Mouse (Mus musculus): ENCODE measurements around the gene Dnmt3l. TPM values are rescaled to one million over a fixed set of nuclear protein-coding genes. Genes with fewer than 3 reads are reported as not detected.

Dnmt3l gene
- polyA plus RNA-seq, 1 experiment from 2014 or later: not detected

DNA sequence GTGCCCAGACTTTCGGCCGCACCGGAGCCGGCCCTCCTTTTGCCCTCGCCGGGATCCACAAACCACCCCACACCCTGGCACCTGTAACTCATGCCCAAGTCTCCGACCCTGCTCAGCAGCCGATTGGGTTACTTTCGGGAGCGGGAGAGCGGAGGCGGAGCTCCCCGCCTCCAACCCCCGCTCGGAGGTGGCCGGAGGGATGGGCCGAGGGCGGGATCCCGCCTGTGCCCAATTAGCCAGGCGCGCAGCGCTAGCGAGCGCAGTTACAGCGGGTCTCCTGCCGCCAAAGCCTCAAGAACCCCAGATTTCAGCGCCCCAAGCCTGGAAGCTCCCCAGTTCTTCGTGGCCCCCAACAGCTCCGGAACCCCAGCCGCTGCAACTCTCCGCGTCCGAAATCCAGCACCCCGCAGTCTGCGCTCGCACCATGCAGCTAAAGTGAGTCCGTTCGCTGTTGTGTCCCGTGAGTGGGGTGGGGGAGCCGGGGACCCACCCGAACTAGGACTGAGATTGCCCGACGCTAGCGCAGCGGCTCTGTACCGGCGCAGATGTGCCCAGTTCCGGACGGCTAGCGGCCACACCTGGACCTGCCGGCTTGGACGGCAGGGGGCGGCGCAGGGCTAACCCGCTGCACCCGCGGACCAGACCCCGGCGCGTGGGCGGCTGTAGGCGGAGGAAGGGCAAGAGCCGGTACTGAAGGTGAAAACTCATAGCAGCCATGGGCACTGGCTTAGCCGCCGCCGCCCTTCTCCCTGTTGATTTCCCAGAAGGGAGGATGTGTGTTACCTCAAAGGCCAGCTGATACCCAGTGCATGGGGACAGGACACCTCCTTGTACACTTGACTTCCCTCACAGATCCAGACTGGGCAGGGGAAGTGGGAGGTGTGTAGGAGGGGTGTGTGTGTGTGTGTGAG is 27.6 kb downstream of the Dnmt3l start, which contains the start of gene Icosl:
Gene Icosl (plus strand): TSS at position 202 of the 911 bp plus-strand sequence.
- Histone ChIP-seq H3K9ac (peak within 1 kb of the TSS; percentile 69), H3K27me3 (peaks cover 38% of the 10 kb centered on the region), H3K9me3 (no peaks in the 10 kb centered on the region), H3K4me1 (replicated peaks) (peaks cover 16% of the 10 kb centered on the region), H3K4me3 (peak within 1 kb of the TSS; percentile 55), H3K4me2 (peak within 1 kb of the TSS; percentile 99), H3K27ac (replicated peaks) (no peak within 1 kb of the TSS), H3K36me3 (no peaks in the 10 kb centered on the region)
- ATAC-seq (ENCODE audit: low read depth): peak; percentile 91
- under 1% methylated on average over 66 of the region's 66 CpGs for WGBS

GRCm38 (mm10) chr10:78074151-78074550 is 32.4 kb downstream of the Dnmt3l start:
- no peak for ATAC-seq (ENCODE audit: low read depth)
- Histone ChIP-seq H3K27me3 (peaks cover 21% of the 10 kb centered on the region), H3K4me2 (no peak overlapping the region), H3K27ac (replicated peaks) (no peak overlapping the region), H3K9ac (no peak overlapping the region), H3K36me3 (no peaks in the 10 kb centered on the region), H3K9me3 (no peaks in the 10 kb centered on the region), H3K4me1 (replicated peaks) (peaks cover 9% of the 10 kb centered on the region), H3K4me3 (no peak overlapping the region)
- WGBS: 73% methylated on average over 4 of the region's 4 CpGs

DNA sequence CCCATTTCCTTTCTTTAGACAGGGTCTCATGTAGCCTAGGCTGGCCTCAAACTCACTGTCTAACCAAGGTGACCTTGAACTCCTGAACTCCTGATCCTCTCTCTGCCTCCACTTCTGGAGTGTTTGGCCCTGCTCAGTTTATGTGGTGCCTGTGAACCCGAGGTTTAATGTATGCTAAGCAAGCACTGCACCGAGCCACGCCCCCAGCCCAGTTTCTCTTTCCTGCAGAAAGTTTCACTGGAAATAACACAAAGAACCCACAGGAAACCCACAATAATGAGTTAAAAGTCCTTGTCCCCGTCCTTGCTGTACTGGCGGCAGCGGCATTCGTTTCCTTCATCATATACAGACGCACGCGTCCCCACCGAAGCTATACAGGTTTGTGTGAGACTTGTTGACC is 33.2 kb downstream of the Dnmt3l start:
- no peak overlapping the region for H3K4me2 ChIP-seq
- no peak overlapping the region for H3K27ac ChIP-seq (replicated peaks)
- 83% methylated on average over 11 of the region's 11 CpGs for WGBS
- no peak overlapping the region for H3K9ac ChIP-seq
- no peak overlapping the region for H3K4me3 ChIP-seq
- H3K9me3 ChIP-seq: no peaks in the 10 kb centered on the region
- H3K27me3 ChIP-seq: peaks cover 13% of the 10 kb centered on the region
- no peaks in the 10 kb centered on the region for H3K36me3 ChIP-seq
- ATAC-seq (ENCODE audit: low read depth): no peak
- 0 out of 2 replicates have a peak, but pooled peaks cover 1% of the 10 kb centered on the region for H3K4me1 ChIP-seq (replicated peaks)

- no peak for ATAC-seq (ENCODE audit: low read depth)
- 86% methylated on average over 9 of the region's 9 CpGs for WGBS
- no peaks in the 10 kb centered on the region for H3K36me3 ChIP-seq
Observed at GRCm38 (mm10) chr10:78077862-78078261, 36.1 kb downstream of the Dnmt3l start.

DNA sequence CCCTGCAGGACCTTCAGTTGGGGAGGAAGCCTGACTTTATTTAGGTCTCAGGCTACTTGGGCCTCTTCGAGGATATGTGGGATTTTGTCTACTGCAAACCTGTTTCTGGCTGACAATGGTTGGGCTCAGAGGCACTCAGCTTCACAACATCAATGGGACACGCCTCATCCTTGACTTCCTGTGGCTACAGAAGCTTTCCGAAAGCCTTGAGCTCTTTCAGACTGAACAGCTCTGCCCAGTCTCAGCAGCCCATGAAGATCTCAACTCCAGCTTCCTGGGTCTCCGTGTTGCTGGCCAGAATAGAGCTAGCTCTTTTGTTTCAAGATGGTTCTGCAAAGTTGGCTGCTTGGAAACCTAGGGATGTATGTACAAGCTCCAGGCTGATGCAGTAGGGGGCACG is 36.5 kb downstream of the Dnmt3l start:
- Histone ChIP-seq H3K9ac (no peak overlapping the region), H3K4me1 (replicated peaks) (no peaks in the 10 kb centered on the region), H3K4me3 (no peak overlapping the region), H3K27me3 (no peaks in the 10 kb centered on the region), H3K36me3 (no peaks in the 10 kb centered on the region), H3K4me2 (no peak overlapping the region), H3K27ac (replicated peaks) (no peak overlapping the region), H3K9me3 (no peaks in the 10 kb centered on the region)
- no peak for ATAC-seq (ENCODE audit: low read depth)
- WGBS: 82% methylated on average over 5 of the region's 5 CpGs

More at GRCm38 (mm10) chr10:78077862-78078261, 36.1 kb downstream of the Dnmt3l start:
- no peaks in the 10 kb centered on the region for H3K27me3 ChIP-seq
- H3K27ac ChIP-seq (replicated peaks): no peak overlapping the region
- H3K4me1 ChIP-seq (replicated peaks): no peaks in the 10 kb centered on the region
- H3K9ac ChIP-seq: no peak overlapping the region
- H3K9me3 ChIP-seq: no peaks in the 10 kb centered on the region
- H3K4me2 ChIP-seq: no peak overlapping the region
- H3K4me3 ChIP-seq: no peak overlapping the region

DNA sequence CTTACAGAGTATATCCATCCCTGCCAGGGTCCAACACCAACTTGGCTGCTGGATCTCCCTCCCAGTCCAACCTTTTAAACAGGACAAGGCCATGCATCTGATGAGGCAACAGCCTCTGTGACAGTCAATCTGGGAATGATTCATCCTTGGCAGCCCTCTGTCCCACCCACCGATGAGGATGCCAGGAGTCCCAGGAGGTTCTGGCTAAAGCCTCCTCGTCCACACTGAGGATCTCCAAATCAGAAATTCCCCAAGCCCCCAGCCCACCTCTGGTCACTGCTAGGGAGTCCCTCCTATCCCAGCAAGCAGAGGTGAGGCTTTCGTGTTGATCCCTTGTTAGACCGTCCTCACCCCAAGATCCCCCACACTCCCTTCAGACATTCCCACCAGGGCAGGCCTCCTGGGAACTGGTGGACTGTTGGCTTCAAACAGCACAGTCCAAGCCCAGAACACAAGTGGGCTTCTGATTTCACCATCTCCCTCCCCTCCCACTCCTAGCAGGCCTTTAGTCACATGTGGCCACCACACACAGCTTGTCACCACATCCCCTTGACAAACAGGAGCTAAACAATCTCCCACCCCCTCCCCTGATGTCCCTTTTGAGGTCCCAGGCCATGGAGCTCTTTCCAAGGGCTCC is 38.3 kb downstream of the Dnmt3l start:
- ATAC-seq (ENCODE audit: low read depth): no peak
- no peaks in the 10 kb centered on the region for H3K27me3 ChIP-seq
- no peak overlapping the region for H3K4me3 ChIP-seq
- H3K4me1 ChIP-seq (replicated peaks): no peaks in the 10 kb centered on the region
- H3K27ac ChIP-seq (replicated peaks): no peak overlapping the region
- no peaks in the 10 kb centered on the region for H3K9me3 ChIP-seq
- no peaks in the 10 kb centered on the region for H3K36me3 ChIP-seq
- no peak overlapping the region for H3K9ac ChIP-seq
- 82% methylated on average over 4 of the region's 4 CpGs for WGBS
- no peak overlapping the region for H3K4me2 ChIP-seq

DNA sequence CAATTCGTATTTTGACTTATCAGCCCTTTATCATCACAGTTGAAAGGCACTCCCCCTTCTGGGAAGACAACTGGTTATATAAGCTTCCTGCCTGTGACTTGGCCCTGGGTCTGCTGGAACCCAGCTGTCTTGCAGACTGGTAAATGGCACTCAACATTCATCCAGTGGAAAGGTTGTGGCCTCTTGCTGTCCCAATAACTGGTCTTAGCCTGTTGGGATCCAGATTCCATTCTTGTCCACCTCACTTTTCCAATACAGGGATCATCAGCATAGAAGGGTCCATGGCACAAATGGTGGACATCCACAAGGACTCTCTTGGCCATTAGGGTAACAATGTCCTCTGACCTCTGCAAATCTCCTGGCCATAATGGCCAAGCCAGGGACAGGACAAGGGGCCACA is 42.3 kb downstream of the Dnmt3l start:
- Histone ChIP-seq H3K4me3 (no peak overlapping the region), H3K4me1 (replicated peaks) (no peaks in the 10 kb centered on the region)
- ATAC-seq (ENCODE audit: low read depth): no peak

DNA sequence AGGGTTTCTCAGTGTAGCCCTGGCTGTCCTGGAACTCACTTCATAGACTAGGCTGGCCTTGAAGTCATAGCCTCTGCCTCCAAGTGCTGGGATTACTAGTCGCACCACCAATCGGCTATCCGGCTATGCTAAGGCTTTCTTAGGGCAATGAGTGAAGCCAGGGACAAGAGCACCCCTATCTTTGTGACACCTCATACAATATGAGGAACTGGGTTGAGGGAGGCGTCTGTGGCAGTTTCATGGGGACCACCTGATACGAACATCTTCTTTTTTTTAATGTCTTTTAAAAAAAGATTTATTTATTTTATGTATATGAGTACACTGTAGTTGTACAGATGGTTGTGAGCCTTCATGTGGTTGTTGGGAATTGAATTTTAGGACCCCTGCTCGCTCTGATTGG is 44.0 kb downstream of the Dnmt3l start:
- H3K9ac ChIP-seq: no peak overlapping the region
- no peak overlapping the region for H3K4me2 ChIP-seq
- no peak for ATAC-seq (ENCODE audit: low read depth)
- H3K4me1 ChIP-seq (replicated peaks): no peaks in the 10 kb centered on the region
- H3K27me3 ChIP-seq: no peaks in the 10 kb centered on the region
- H3K27ac ChIP-seq (replicated peaks): no peak overlapping the region
- H3K4me3 ChIP-seq: no peak overlapping the region
- H3K9me3 ChIP-seq: no peaks in the 10 kb centered on the region
- no peaks in the 10 kb centered on the region for H3K36me3 ChIP-seq
- 91% methylated on average over 6 of the region's 6 CpGs for WGBS

More for the DNA sequence above, 42.3 kb downstream of the Dnmt3l start:
- Histone ChIP-seq H3K9me3 (no peaks in the 10 kb centered on the region), H3K27ac (replicated peaks) (no peak overlapping the region), H3K27me3 (no peaks in the 10 kb centered on the region), H3K4me2 (no peak overlapping the region), H3K9ac (no peak overlapping the region), H3K36me3 (no peaks in the 10 kb centered on the region)
- WGBS: 73% methylated on average over 1 of the region's 1 CpGs

GRCm38 (mm10) chr10:78086444-78087061 is 44.8 kb downstream of the Dnmt3l start:
- no peaks in the 10 kb centered on the region for H3K36me3 ChIP-seq
- 83% methylated on average over 10 of the region's 10 CpGs for WGBS
- ATAC-seq (ENCODE audit: low read depth): no peak

GRCm38 (mm10) chr10:78087101-78087511 is 45.4 kb downstream of the Dnmt3l start:
- H3K36me3 ChIP-seq: no peaks in the 10 kb centered on the region
- ATAC-seq (ENCODE audit: low read depth): no peak
- WGBS: 93% methylated on average over 6 of the region's 6 CpGs

More at GRCm38 (mm10) chr10:78086444-78087061, 44.8 kb downstream of the Dnmt3l start:
- Histone ChIP-seq H3K9ac (no peak overlapping the region), H3K27ac (replicated peaks) (no peak overlapping the region), H3K4me2 (no peak overlapping the region), H3K4me3 (no peak overlapping the region), H3K27me3 (no peaks in the 10 kb centered on the region), H3K9me3 (no peaks in the 10 kb centered on the region), H3K4me1 (replicated peaks) (no peaks in the 10 kb centered on the region)

DNA sequence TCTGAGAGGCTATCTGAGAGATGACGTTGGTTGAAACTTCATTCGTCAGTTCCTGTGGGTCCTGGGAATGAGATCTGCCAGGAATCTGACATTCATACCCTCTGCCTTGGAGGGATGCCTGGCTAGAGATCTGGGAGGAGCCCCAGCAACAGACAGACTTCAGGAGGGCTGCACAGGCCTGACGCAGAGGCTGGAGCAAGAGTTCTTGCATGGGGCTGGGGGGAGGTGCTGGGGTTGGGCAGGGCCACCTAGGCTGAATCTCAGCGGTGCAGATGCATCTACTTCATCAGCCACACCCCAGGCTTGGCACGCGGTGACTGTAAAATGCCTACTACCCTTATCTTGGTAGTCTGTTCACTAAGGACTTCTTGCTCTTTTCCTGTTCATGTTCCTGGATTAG is 48.5 kb downstream of the Dnmt3l start:
- ATAC-seq (ENCODE audit: low read depth): no peak
- Histone ChIP-seq H3K4me3 (no peak overlapping the region), H3K4me2 (no peak overlapping the region), H3K27ac (replicated peaks) (no peak overlapping the region), H3K27me3 (no peaks in the 10 kb centered on the region), H3K9me3 (no peaks in the 10 kb centered on the region), H3K4me1 (replicated peaks) (no peaks in the 10 kb centered on the region), H3K36me3 (no peaks in the 10 kb centered on the region), H3K9ac (no peak overlapping the region)
- 69% methylated on average over 6 of the region's 6 CpGs for WGBS

More at GRCm38 (mm10) chr10:78087101-78087511, 45.4 kb downstream of the Dnmt3l start:
- Histone ChIP-seq H3K4me3 (no peak overlapping the region), H3K27me3 (no peaks in the 10 kb centered on the region), H3K9me3 (no peaks in the 10 kb centered on the region), H3K4me1 (replicated peaks) (no peaks in the 10 kb centered on the region), H3K9ac (no peak overlapping the region), H3K4me2 (no peak overlapping the region), H3K27ac (replicated peaks) (no peak overlapping the region)
